Mouse (Mus musculus) olfactory bulb, adult 2 months (tissue): ENCODE measurements at regions not wholly inside any gene's neighbourhood (a gene's known extent, or its start where the extent isn't known, plus 50 kb on each side); places are given as distances from the start of the nearest gene placed in this dataset.

Experiments used
- CTCF ChIP-seq: fragments of 200-500 bp; IDR thresholded peaks from 2 replicates; pipeline ENCODE4 v1.5.1; 2012; ENCODE audit warnings: low read depth, mild to moderate bottlenecking, low read length, moderate library complexity; ENCODE audit not compliant: insufficient read depth
- POLR2A ChIP-seq: fragments of 200-500 bp; IDR thresholded peaks from 2 replicates; pipeline ENCODE4 v1.6.1; 2012; ENCODE audit warnings: mild to moderate bottlenecking, low read depth, low read length, moderate library complexity; ENCODE audit not compliant: insufficient read depth

- TF ChIP-seq CTCF (no peak), POLR2A (no peak)
Observed at GRCm38 (mm10) chr4:55817035-55817818, 285.0 kb upstream of the Klf4 start.
